Mouse (Mus musculus): ENCODE measurements at regions not wholly inside any gene's neighbourhood (a gene's known extent, or its start where the extent isn't known, plus 50 kb on each side); places are given as distances from the start of the nearest gene placed in this dataset.

GRCm38 (mm10) chr11:25313308-25313707 is 897.3 kb downstream of the 5730522E02Rik start:
- no peak for TF ChIP-seq EP300 (optimal IDR thresholded peaks at IDR 0.05)
- no peak for TF ChIP-seq CTCF (IDR thresholded peaks at IDR 0.05; ENCODE audit: low read depth)

All from stomach, postnatal 0 days (tissue).